Mouse (Mus musculus): ENCODE results near the gene Tet1. TPM values are rescaled to one million over a fixed set of nuclear protein-coding genes. Genes with fewer than 3 reads are reported as not detected.

Gene Tet1
- polyA plus RNA-seq, 1 experiment from 2014 or later: 32.1 TPM

- Histone ChIP-seq H3K4me3 (peak overlapping the region; percentile 53), H3K9ac (peak overlapping the region; percentile 53), H3K27me3 (no peaks in the 10 kb centered on the region), H3K9me3 (replicated peaks) (no peaks in the 10 kb centered on the region; the same call in 1 of the 2 replicates), H3K4me1 (peaks cover 31% of the 10 kb centered on the region), H3K27ac (0 out of 2 replicates have a peak overlapping the region, but pooled peaks have one; percentile 36), H3K4me2 (peak overlapping the region; percentile 72), H3K36me3 (ENCODE audit: poor library complexity, severe bottlenecking) (peaks cover 16% of the 10 kb centered on the region)
- no peak for ATAC-seq
- WGBS: 62% methylated on average over 3 of the region's 3 CpGs
Measured at GRCm38 (mm10) chr10:62863563-62863962, 45.2 kb downstream of the Tet1 start.

GRCm38 (mm10) chr10:62862435-62862834, 46.4 kb downstream of the Tet1 start:
- no peaks in the 10 kb centered on the region for H3K27me3 ChIP-seq
- ATAC-seq: no peak
- H3K4me2 ChIP-seq: no peak overlapping the region
- peaks cover 35% of the 10 kb centered on the region for H3K4me1 ChIP-seq
- H3K9me3 ChIP-seq (replicated peaks): no peaks in the 10 kb centered on the region; the same call in 1 of the 2 replicates
- H3K27ac ChIP-seq: no peak overlapping the region
- no peak overlapping the region for H3K4me3 ChIP-seq
- H3K9ac ChIP-seq: no peak overlapping the region
- 93% methylated on average over 1 of the region's 1 CpGs for WGBS
- H3K36me3 ChIP-seq (ENCODE audit: poor library complexity, severe bottlenecking): peaks cover 16% of the 10 kb centered on the region

GRCm38 (mm10) chr10:62858967-62859366, 49.8 kb downstream of the Tet1 start:
- peaks cover 24% of the 10 kb centered on the region for H3K4me1 ChIP-seq
- peaks cover 16% of the 10 kb centered on the region for H3K36me3 ChIP-seq (ENCODE audit: poor library complexity, severe bottlenecking)
- no peak for ATAC-seq
- 94% methylated on average over 5 of the region's 5 CpGs for WGBS
- no peak overlapping the region for H3K4me3 ChIP-seq
- H3K4me2 ChIP-seq: no peak overlapping the region
- no peaks in the 10 kb centered on the region; the same call in 1 of the 2 replicates for H3K9me3 ChIP-seq (replicated peaks)
- no peak overlapping the region for H3K27ac ChIP-seq
- no peaks in the 10 kb centered on the region for H3K27me3 ChIP-seq
- no peak overlapping the region for H3K9ac ChIP-seq

GRCm38 (mm10) chr10:62856690-62857290, 52.0 kb downstream of the Tet1 start:
- ATAC-seq: peak; percentile 19; the same call in 1 of the 2 replicates
- peaks cover 8% of the 10 kb centered on the region; the same call in 1 of the 2 replicates for H3K36me3 ChIP-seq (ENCODE audit: poor library complexity, severe bottlenecking)

GRCm38 (mm10) chr10:62854992-62855391, 53.8 kb downstream of the Tet1 start:
- 95% methylated on average over 2 of the region's 2 CpGs for WGBS
- Histone ChIP-seq H3K27ac (no peak overlapping the region), H3K4me3 (no peak overlapping the region), H3K36me3 (ENCODE audit: poor library complexity, severe bottlenecking) (no peaks in the 10 kb centered on the region), H3K9ac (no peak overlapping the region), H3K4me2 (no peak overlapping the region), H3K4me1 (0 out of 2 replicates have a peak, but pooled peaks cover 18% of the 10 kb centered on the region), H3K9me3 (replicated peaks) (no peaks in the 10 kb centered on the region), H3K27me3 (no peaks in the 10 kb centered on the region)
- ATAC-seq: no peak

More at GRCm38 (mm10) chr10:62856690-62857290, 52.0 kb downstream of the Tet1 start:
- Histone ChIP-seq H3K27me3 (no peaks in the 10 kb centered on the region), H3K9ac (no peak overlapping the region), H3K4me3 (no peak overlapping the region), H3K27ac (no peak overlapping the region), H3K4me1 (0 out of 2 replicates have a peak, but pooled peaks cover 12% of the 10 kb centered on the region), H3K9me3 (replicated peaks) (no peaks in the 10 kb centered on the region), H3K4me2 (no peak overlapping the region)
- WGBS: 83% methylated on average over 10 of the region's 10 CpGs

- Histone ChIP-seq H3K27ac (no peak overlapping the region), H3K9me3 (replicated peaks) (no peaks in the 10 kb centered on the region), H3K4me1 (0 out of 2 replicates have a peak, but pooled peaks cover 18% of the 10 kb centered on the region), H3K4me3 (no peak overlapping the region), H3K9ac (no peak overlapping the region), H3K4me2 (no peak overlapping the region), H3K27me3 (no peaks in the 10 kb centered on the region), H3K36me3 (ENCODE audit: poor library complexity, severe bottlenecking) (no peaks in the 10 kb centered on the region)
- WGBS: 82% methylated on average over 4 of the region's 4 CpGs
- ATAC-seq: no peak
Measured at GRCm38 (mm10) chr10:62854581-62854980, 54.2 kb downstream of the Tet1 start.

GRCm38 (mm10) chr10:62851578-62851977, 57.2 kb downstream of the Tet1 start:
- Histone ChIP-seq H3K4me1 (peaks cover 16% of the 10 kb centered on the region; the same call in 1 of the 2 replicates), H3K27me3 (no peaks in the 10 kb centered on the region), H3K36me3 (ENCODE audit: poor library complexity, severe bottlenecking) (no peaks in the 10 kb centered on the region), H3K4me2 (no peak overlapping the region), H3K9ac (no peak overlapping the region), H3K27ac (no peak overlapping the region), H3K4me3 (no peak overlapping the region), H3K9me3 (replicated peaks) (no peaks in the 10 kb centered on the region)
- 84% methylated on average over 7 of the region's 7 CpGs for WGBS
- no peak for ATAC-seq

- Histone ChIP-seq H3K27ac (no peak overlapping the region), H3K9me3 (replicated peaks) (no peaks in the 10 kb centered on the region), H3K36me3 (ENCODE audit: poor library complexity, severe bottlenecking) (no peaks in the 10 kb centered on the region), H3K4me3 (no peak overlapping the region), H3K27me3 (no peaks in the 10 kb centered on the region), H3K9ac (no peak overlapping the region), H3K4me1 (peaks cover 16% of the 10 kb centered on the region; the same call in 1 of the 2 replicates), H3K4me2 (no peak overlapping the region)
- ATAC-seq: no peak
- WGBS: 63% methylated on average over 4 of the region's 4 CpGs
Measured at GRCm38 (mm10) chr10:62851025-62851424, 57.8 kb downstream of the Tet1 start.

GRCm38 (mm10) chr10:62848783-62849182, 60.0 kb downstream of the Tet1 start:
- Histone ChIP-seq H3K4me3 (no peak overlapping the region), H3K9me3 (replicated peaks) (no peaks in the 10 kb centered on the region), H3K4me1 (peaks cover 16% of the 10 kb centered on the region; the same call in 1 of the 2 replicates), H3K36me3 (ENCODE audit: poor library complexity, severe bottlenecking) (no peaks in the 10 kb centered on the region), H3K27me3 (no peaks in the 10 kb centered on the region), H3K27ac (no peak overlapping the region), H3K4me2 (no peak overlapping the region), H3K9ac (no peak overlapping the region)
- 96% methylated on average over 2 of the region's 2 CpGs for WGBS
- ATAC-seq: no peak

GRCm38 (mm10) chr10:62847069-62847626, 61.6 kb downstream of the Tet1 start:
- Histone ChIP-seq H3K27ac (peak overlapping the region; percentile 0; the same call in 1 of the 2 replicates), H3K4me2 (no peak overlapping the region), H3K4me1 (peaks cover 16% of the 10 kb centered on the region; the same call in 1 of the 2 replicates), H3K27me3 (no peaks in the 10 kb centered on the region), H3K9ac (no peak overlapping the region), H3K36me3 (ENCODE audit: poor library complexity, severe bottlenecking) (no peaks in the 10 kb centered on the region), H3K4me3 (no peak overlapping the region), H3K9me3 (replicated peaks) (no peaks in the 10 kb centered on the region)
- ATAC-seq: peak; percentile 62
- WGBS: 72% methylated on average over 12 of the region's 12 CpGs

GRCm38 (mm10) chr10:62843787-62844491, 64.9 kb downstream of the Tet1 start:
- no peaks in the 10 kb centered on the region for H3K27me3 ChIP-seq
- no peak overlapping the region for H3K4me2 ChIP-seq
- peaks cover 8% of the 10 kb centered on the region; the same call in 1 of the 2 replicates for H3K4me1 ChIP-seq
- no peak overlapping the region for H3K4me3 ChIP-seq
- H3K27ac ChIP-seq: no peak overlapping the region
- H3K36me3 ChIP-seq (ENCODE audit: poor library complexity, severe bottlenecking): peaks cover 14% of the 10 kb centered on the region
- no peaks in the 10 kb centered on the region for H3K9me3 ChIP-seq (replicated peaks)
- no peak overlapping the region for H3K9ac ChIP-seq
- 90% methylated on average over 9 of the region's 9 CpGs for WGBS
- no peak for ATAC-seq

- Histone ChIP-seq H3K27me3 (no peaks in the 10 kb centered on the region), H3K4me1 (0 out of 2 replicates have a peak, but pooled peaks cover 2% of the 10 kb centered on the region), H3K4me2 (no peak overlapping the region), H3K27ac (no peak overlapping the region), H3K9ac (no peak overlapping the region), H3K36me3 (ENCODE audit: poor library complexity, severe bottlenecking) (peaks cover 33% of the 10 kb centered on the region), H3K9me3 (replicated peaks) (no peaks in the 10 kb centered on the region), H3K4me3 (no peak overlapping the region)
- ATAC-seq: no peak
- 74% methylated on average over 10 of the region's 10 CpGs for WGBS
Measured at GRCm38 (mm10) chr10:62841901-62842447, 66.8 kb downstream of the Tet1 start.

All from forebrain, embryonic 13.5 days (tissue).